Mouse (Mus musculus) Patski (cell line): ENCODE measurements around the gene Fgfr1op. TPM values are rescaled to one million over a fixed set of nuclear protein-coding genes. Genes with fewer than 3 reads are reported as not detected.
A peak's percentile ranks its signal among the peaks of the same experiment; 100 is the strongest.
"Not testable (repeated sequence)": the region's sequence is repeated elsewhere in the genome, so short reads cannot be mapped to it uniquely, and the experiment has no call there.

ENCODE experiments used
- ATAC-seq: fragments of 100-300 bp; one replicate; pipeline ENCODE4 v1.8.0; 2021
- CTCF ChIA-PET: fragments of 350-600 bp; sonication (Branson Sonifier 250); formaldehyde crosslinking; loops from one replicate; lab custom pipeline; 2022; ENCODE audit warnings: inconsistent platforms; lab: Charles Lee
- POLR2A ChIA-PET: fragments of 350-600 bp; sonication (Branson Sonifier 250); formaldehyde crosslinking; loops from one replicate; lab custom pipeline; 2022; ENCODE audit warnings: antibody characterized with exemption, inconsistent platforms; lab: Charles Lee
- DNase-seq: peaks from one replicate; pipeline ENCODE4 v3.0.0-alpha.2; 2011; ENCODE audit warnings: low read depth, low spot score
- H3K27me3 ChIP-seq: fragments of 371-371 bp; one replicate; pipeline ENCODE4 v1.5.1; 2021
- in situ Hi-C: fragments of 300-500 bp; cut with MboI; formaldehyde crosslinking; loops from 3 replicates; pipeline ENCODE4 v1.11.1; 2018; ENCODE audit warnings: low pct_unique_long_range_greater_than_20kb, mixed read lengths
- polyA plus RNA-seq: library from polyadenylated mRNA; unstranded; gene quantifications from one replicate; pipeline ENCODE4 v1.2.3, GENCODE M21; 2021

Gene Fgfr1op
- 33.1 TPM for polyA plus RNA-seq

GRCm38 (mm10) chr17:8164701-8165607, at the start of gene Fgfr1op:
Fgfr1op (plus strand) TSS chr17:8165501.
- CTCF ChIA-PET, H3K27me3 ChIP-seq, POLR2A ChIA-PET, in situ Hi-C loops, DNase-seq: not testable (repeated sequence)
- peak; percentile 93 for ATAC-seq

- H3K27me3 ChIP-seq, POLR2A ChIA-PET, in situ Hi-C loops, ATAC-seq, CTCF ChIA-PET, DNase-seq: not testable (repeated sequence)
Observed at GRCm38 (mm10) chr17:8116378-8116777, 48.9 kb upstream of the Fgfr1op start.

- H3K27me3 ChIP-seq, POLR2A ChIA-PET, DNase-seq, ATAC-seq, CTCF ChIA-PET, in situ Hi-C loops: not testable (repeated sequence)
Observed at GRCm38 (mm10) chr17:8116928-8117327, 48.4 kb upstream of the Fgfr1op start.

GRCm38 (mm10) chr17:8122974-8123373, 42.3 kb upstream of the Fgfr1op start:
- DNase-seq, POLR2A ChIA-PET, CTCF ChIA-PET, ATAC-seq, in situ Hi-C loops, H3K27me3 ChIP-seq: not testable (repeated sequence)

- ATAC-seq, POLR2A ChIA-PET, DNase-seq, in situ Hi-C loops, CTCF ChIA-PET, H3K27me3 ChIP-seq: not testable (repeated sequence)
Observed at GRCm38 (mm10) chr17:8124586-8124985, 40.7 kb upstream of the Fgfr1op start.

- DNase-seq, in situ Hi-C loops, CTCF ChIA-PET, ATAC-seq, H3K27me3 ChIP-seq, POLR2A ChIA-PET: not testable (repeated sequence)
Observed at GRCm38 (mm10) chr17:8128326-8128993, 36.8 kb upstream of the Fgfr1op start.

- in situ Hi-C loops, CTCF ChIA-PET, H3K27me3 ChIP-seq, POLR2A ChIA-PET, DNase-seq, ATAC-seq: not testable (repeated sequence)
Observed at GRCm38 (mm10) chr17:8129578-8129977, 35.7 kb upstream of the Fgfr1op start.

- DNase-seq, ATAC-seq, POLR2A ChIA-PET, CTCF ChIA-PET, in situ Hi-C loops, H3K27me3 ChIP-seq: not testable (repeated sequence)
Observed at GRCm38 (mm10) chr17:8130849-8131248, 34.5 kb upstream of the Fgfr1op start.

GRCm38 (mm10) chr17:8138116-8138515, 27.2 kb upstream of the Fgfr1op start:
- CTCF ChIA-PET: not testable (repeated sequence)

GRCm38 (mm10) chr17:8140210-8140609, 25.1 kb upstream of the Fgfr1op start:
- ATAC-seq: peak; percentile 39
- CTCF ChIA-PET: not testable (repeated sequence)

More at GRCm38 (mm10) chr17:8138116-8138515, 27.2 kb upstream of the Fgfr1op start:
- POLR2A ChIA-PET, ATAC-seq, in situ Hi-C loops, DNase-seq, H3K27me3 ChIP-seq: not testable (repeated sequence)

GRCm38 (mm10) chr17:8143802-8144673, 21.3 kb upstream of the Fgfr1op start:
- CTCF ChIA-PET, DNase-seq, POLR2A ChIA-PET, H3K27me3 ChIP-seq, ATAC-seq, in situ Hi-C loops: not testable (repeated sequence)

More at GRCm38 (mm10) chr17:8140210-8140609, 25.1 kb upstream of the Fgfr1op start:
- POLR2A ChIA-PET, DNase-seq, H3K27me3 ChIP-seq, in situ Hi-C loops: not testable (repeated sequence)

GRCm38 (mm10) chr17:8146931-8147330, 18.4 kb upstream of the Fgfr1op start:
- POLR2A ChIA-PET: not testable (repeated sequence)

GRCm38 (mm10) chr17:8147439-8148316, 17.6 kb upstream of the Fgfr1op start, which contains the start of the genes Gm49673 and Rnaset2a:
Gm49673 (minus strand) TSS chr17:8147788.
Rnaset2a (minus strand) TSS chr17:8148097.
- POLR2A ChIA-PET, CTCF ChIA-PET, H3K27me3 ChIP-seq, in situ Hi-C loops, DNase-seq: not testable (repeated sequence)
- peak; percentile 95 for ATAC-seq

More at GRCm38 (mm10) chr17:8146931-8147330, 18.4 kb upstream of the Fgfr1op start:
- H3K27me3 ChIP-seq, CTCF ChIA-PET, DNase-seq, in situ Hi-C loops: not testable (repeated sequence)
- ATAC-seq: peak; percentile 7
